Mouse (Mus musculus) stomach, embryonic 16.5 days (tissue): ENCODE data around the gene Col10a1. TPM values are rescaled to one million over a fixed set of nuclear protein-coding genes. Genes with fewer than 3 reads are reported as not detected.

Experiments used
- ATAC-seq: fragments of 200-750 bp; cut with Nextera tagmentation; 2 replicates; pipeline ENCODE4 v1.8.0; 2017; ENCODE audit warnings: moderate number of reproducible peaks, moderate TSS enrichment; ENCODE audit not compliant: insufficient read depth, low FRiP score
- H3K27ac ChIP-seq: fragments of 300-500 bp; sonication (generic); 2 replicates; pipeline ENCODE4 v1.5.1; 2014; ENCODE audit warnings: low read length
- H3K27me3 ChIP-seq: fragments of 300-500 bp; sonication (generic); 2 replicates; pipeline ENCODE4 v1.6.1; 2014; ENCODE audit warnings: low read length, control low read depth, mixed read lengths; ENCODE audit not compliant: control insufficient read depth, insufficient read depth
- H3K36me3 ChIP-seq: fragments of 300-500 bp; sonication (generic); 2 replicates; pipeline ENCODE4 v1.6.1; 2014; ENCODE audit warnings: low read length; ENCODE audit not compliant: control insufficient read depth, insufficient read depth
- H3K4me1 ChIP-seq: fragments of 300-500 bp; sonication (generic); 2 replicates; pipeline ENCODE4 v1.6.1; 2014; ENCODE audit warnings: low read length, control low read depth, mixed read lengths; ENCODE audit not compliant: control insufficient read depth, insufficient read depth
- H3K4me2 ChIP-seq: fragments of 300-500 bp; sonication (generic); 2 replicates; pipeline ENCODE4 v1.6.1; 2014; ENCODE audit warnings: low read depth, low read length, mixed read lengths
- H3K4me3 ChIP-seq: fragments of 300-500 bp; sonication (generic); replicated peaks from 2 replicates; pipeline ENCODE4 v1.5.1; 2014; ENCODE audit warnings: mild to moderate bottlenecking, low read length
- H3K9ac ChIP-seq: fragments of 300-500 bp; sonication (generic); 2 replicates; pipeline ENCODE4 v1.6.1; 2014; ENCODE audit warnings: low read length
- H3K9me3 ChIP-seq: fragments of 300-500 bp; sonication (generic); replicated peaks from 2 replicates; pipeline ENCODE4 v1.6.1; 2016; ENCODE audit warnings: low read length, control low read depth; ENCODE audit not compliant: control insufficient read depth
- WGBS: fragments of 180-500 bp; shearing (Covaris S2); extraction: QIAGEN DNeasy Blood & Tissue Kit; methylation state at CpG from one replicate; pipeline ENCODE4 v1.1.7; 2014; 5-methylcytosine and 5-hydroxymethylcytosine counted together
- polyA plus RNA-seq: library from polyadenylated mRNA; unstranded; fragments of >200 nt; fragmentation: Nextera tagmentation; extraction: Ambion mirVana; gene quantifications from 2 replicates; pipeline ENCODE4 v1.2.1, GENCODE M21; 2015

Gene Col10a1
- 0.14 and 0.28 TPM in 2 replicates for polyA plus RNA-seq

GRCm38 (mm10) chr10:34389681-34390080 lies at the start of gene Col10a1:
TSS of gene Col10a1 (plus strand) at chr10:34389981.
- Histone ChIP-seq H3K9me3 (no peaks in the 10 kb centered on the region), H3K36me3 (no peaks in the 10 kb centered on the region), H3K4me3 (no peak within 1 kb of the TSS), H3K4me2 (no peak within 1 kb of the TSS), H3K4me1 (no peaks in the 10 kb centered on the region), H3K9ac (no peak within 1 kb of the TSS), H3K27ac (no peak within 1 kb of the TSS), H3K27me3 (no peaks in the 10 kb centered on the region)
- ATAC-seq = no peak
- 72% methylated on average over 8 of the region's 8 CpGs for WGBS

- Histone ChIP-seq H3K4me2 (no peak overlapping the region), H3K9ac (no peak overlapping the region), H3K36me3 (no peaks in the 10 kb centered on the region), H3K4me1 (no peaks in the 10 kb centered on the region), H3K27ac (no peak overlapping the region), H3K4me3 (no peak overlapping the region), H3K9me3 (no peaks in the 10 kb centered on the region), H3K27me3 (no peaks in the 10 kb centered on the region)
- ATAC-seq = no peak
- 39% methylated on average over 6 of the region's 6 CpGs for WGBS
Observed at GRCm38 (mm10) chr10:34341014-34341413, 48.8 kb upstream of the Col10a1 start.

GRCm38 (mm10) chr10:34341886-34342285 lies 47.9 kb upstream of the Col10a1 start:
- Histone ChIP-seq H3K27me3 (no peaks in the 10 kb centered on the region), H3K36me3 (no peaks in the 10 kb centered on the region), H3K9me3 (no peaks in the 10 kb centered on the region), H3K27ac (no peak overlapping the region), H3K4me3 (no peak overlapping the region), H3K4me2 (no peak overlapping the region), H3K9ac (no peak overlapping the region), H3K4me1 (no peaks in the 10 kb centered on the region)
- WGBS = 70% methylated on average over 1 of the region's 1 CpGs
- no peak for ATAC-seq

GRCm38 (mm10) chr10:34352166-34352565 lies 37.6 kb upstream of the Col10a1 start:
- WGBS = 74% methylated on average over 4 of the region's 4 CpGs
- Histone ChIP-seq H3K4me1 (no peaks in the 10 kb centered on the region), H3K27me3 (no peaks in the 10 kb centered on the region), H3K4me2 (no peak overlapping the region), H3K4me3 (no peak overlapping the region), H3K36me3 (no peaks in the 10 kb centered on the region), H3K27ac (no peak overlapping the region), H3K9ac (no peak overlapping the region), H3K9me3 (no peaks in the 10 kb centered on the region)
- no peak for ATAC-seq

- 83% methylated on average over 3 of the region's 3 CpGs for WGBS
- Histone ChIP-seq H3K4me3 (no peak overlapping the region), H3K9ac (no peak overlapping the region), H3K4me2 (no peak overlapping the region), H3K4me1 (no peaks in the 10 kb centered on the region), H3K36me3 (no peaks in the 10 kb centered on the region), H3K27ac (no peak overlapping the region), H3K9me3 (no peaks in the 10 kb centered on the region), H3K27me3 (no peaks in the 10 kb centered on the region)
- ATAC-seq = no peak
Observed at GRCm38 (mm10) chr10:34358263-34358662, 31.5 kb upstream of the Col10a1 start.

- no peaks in the 10 kb centered on the region for H3K27me3 ChIP-seq
- H3K9me3 ChIP-seq = no peaks in the 10 kb centered on the region
- H3K9ac ChIP-seq = no peak overlapping the region
- no peak overlapping the region for H3K27ac ChIP-seq
- H3K4me3 ChIP-seq = no peak overlapping the region
- H3K4me1 ChIP-seq = no peaks in the 10 kb centered on the region
- ATAC-seq = no peak
- no peak overlapping the region for H3K4me2 ChIP-seq
- H3K36me3 ChIP-seq = no peaks in the 10 kb centered on the region
Observed at GRCm38 (mm10) chr10:34363756-34364155, 26.0 kb upstream of the Col10a1 start.

- Histone ChIP-seq H3K4me3 (no peak overlapping the region), H3K9ac (no peak overlapping the region), H3K4me2 (no peak overlapping the region), H3K4me1 (no peaks in the 10 kb centered on the region), H3K36me3 (no peaks in the 10 kb centered on the region), H3K9me3 (no peaks in the 10 kb centered on the region), H3K27ac (no peak overlapping the region), H3K27me3 (no peaks in the 10 kb centered on the region)
- 70% methylated on average over 5 of the region's 5 CpGs for WGBS
- ATAC-seq = no peak
Observed at GRCm38 (mm10) chr10:34368138-34368537, 21.6 kb upstream of the Col10a1 start.

GRCm38 (mm10) chr10:34373332-34373731 lies 16.4 kb upstream of the Col10a1 start:
- Histone ChIP-seq H3K36me3 (no peaks in the 10 kb centered on the region), H3K9ac (no peak overlapping the region), H3K27me3 (no peaks in the 10 kb centered on the region), H3K4me1 (no peaks in the 10 kb centered on the region), H3K4me3 (no peak overlapping the region), H3K9me3 (no peaks in the 10 kb centered on the region), H3K27ac (no peak overlapping the region), H3K4me2 (no peak overlapping the region)
- WGBS = 49% methylated on average over 7 of the region's 7 CpGs
- no peak for ATAC-seq

- H3K27ac ChIP-seq = no peak overlapping the region
- no peaks in the 10 kb centered on the region for H3K9me3 ChIP-seq
- H3K36me3 ChIP-seq = no peaks in the 10 kb centered on the region
- no peak; the same call in 1 of the 2 replicates for ATAC-seq
- H3K4me2 ChIP-seq = no peak overlapping the region
- no peaks in the 10 kb centered on the region for H3K27me3 ChIP-seq
- no peak overlapping the region for H3K9ac ChIP-seq
- H3K4me1 ChIP-seq = no peaks in the 10 kb centered on the region
- 60% methylated on average over 5 of the region's 5 CpGs for whole genome bisulfite sequencing
- H3K4me3 ChIP-seq = no peak overlapping the region
Observed at GRCm38 (mm10) chr10:34385636-34386035, 4.1 kb upstream of the Col10a1 start.

- H3K27me3 ChIP-seq = no peaks in the 10 kb centered on the region
- H3K9ac ChIP-seq = no peak overlapping the region
- no peak overlapping the region for H3K27ac ChIP-seq
- H3K36me3 ChIP-seq = no peaks in the 10 kb centered on the region
- no peak overlapping the region for H3K4me3 ChIP-seq
- no peaks in the 10 kb centered on the region for H3K9me3 ChIP-seq
- no peak for ATAC-seq
- WGBS = 86% methylated on average over 4 of the region's 4 CpGs
- no peak overlapping the region for H3K4me2 ChIP-seq
- H3K4me1 ChIP-seq = no peaks in the 10 kb centered on the region
Observed at GRCm38 (mm10) chr10:34396959-34397358, 7.2 kb downstream of the Col10a1 start.
